Mouse (Mus musculus): ENCODE results near the gene Wdr93.

DNA sequence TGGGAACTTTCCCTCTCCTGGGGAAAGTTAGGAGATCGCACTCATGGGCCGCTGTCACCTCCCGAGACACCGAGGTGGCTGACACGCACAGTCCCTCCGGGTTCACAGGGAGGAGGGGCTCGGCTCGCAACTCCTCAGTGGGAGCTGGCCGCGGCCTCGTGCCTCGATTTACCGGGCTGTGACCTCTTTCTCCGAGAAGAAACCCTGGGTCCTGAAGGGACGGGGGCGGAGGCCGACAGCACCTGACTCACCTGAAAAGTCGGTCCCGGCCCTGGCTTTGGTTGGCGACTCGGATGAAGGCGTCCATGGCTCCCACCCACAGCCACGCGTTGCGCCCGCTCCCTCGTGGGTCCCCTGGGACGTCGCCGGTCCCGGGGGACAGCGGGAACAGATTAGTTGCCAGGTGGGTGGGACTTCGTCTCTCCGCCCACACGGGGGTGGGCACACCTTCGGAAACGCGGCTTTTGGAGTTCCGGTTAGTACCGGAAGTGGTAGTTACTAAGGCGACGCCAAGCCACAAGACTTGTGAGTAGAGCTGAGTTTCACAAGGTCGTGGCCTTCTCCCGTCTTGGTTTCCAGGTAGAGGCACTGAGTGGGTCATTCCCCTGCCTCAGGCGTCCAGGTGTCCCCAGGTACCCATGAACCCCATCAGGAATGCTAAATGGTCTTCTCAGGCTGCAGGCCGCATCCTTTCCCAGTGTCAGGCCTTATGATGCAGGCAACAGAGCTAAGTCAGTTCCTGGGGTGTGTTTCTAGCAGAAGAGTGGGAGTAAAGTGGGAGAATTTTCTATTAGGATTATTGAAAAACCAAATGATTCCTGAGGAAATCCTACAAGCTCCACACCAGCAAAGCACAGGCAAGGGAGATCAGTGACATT, at the start of gene Wdr93, which contains the start of gene Pex11a:
- TF ChIP-seq ZNF384 (IDR thresholded peaks at IDR 0.05; ENCODE audit: low read depth, low read length), result no peak
- TF ChIP-seq HCFC1 (IDR thresholded peaks at IDR 0.05; ENCODE audit: borderline replicate concordance, insufficient read depth, low read length), result no peak
- TF ChIP-seq MAFK (IDR thresholded peaks at IDR 0.05; ENCODE audit: insufficient read depth, low read depth, low read length), result no peak
- no peak for TF ChIP-seq CHD2 (IDR thresholded peaks at IDR 0.05; ENCODE audit: low read depth, low read length)
- TF ChIP-seq ZC3H11A (IDR thresholded peaks at IDR 0.05; ENCODE audit: borderline replicate concordance, low read depth, low read length), result no peak

All from ES-E14 (cell line).